Mouse (Mus musculus) layer of hippocampus, postnatal 36 days (tissue): ENCODE data around the gene Snx29. TPM values are rescaled to one million over a fixed set of nuclear protein-coding genes. Genes with fewer than 3 reads are reported as not detected.
A peak's percentile ranks its signal among the peaks of the same experiment; 100 is the strongest.
"Not testable (repeated sequence)": the region's sequence is repeated elsewhere in the genome, so short reads cannot be mapped to it uniquely, and the experiment has no call there.

Experiments used
- DNase-seq, 2 experiments: peaks; one replicate each; pipeline ENCODE4 v3.0.0; 2022
- total RNA-seq, 2 experiments: library from RNA; stranded (reverse); gene quantifications; 2 replicates each; pipeline ENCODE4 v1.2.3; 2021

Snx29 gene
- 10 to 100 TPM; 23.4 to 31.6 TPM for total RNA-seq

DNA sequence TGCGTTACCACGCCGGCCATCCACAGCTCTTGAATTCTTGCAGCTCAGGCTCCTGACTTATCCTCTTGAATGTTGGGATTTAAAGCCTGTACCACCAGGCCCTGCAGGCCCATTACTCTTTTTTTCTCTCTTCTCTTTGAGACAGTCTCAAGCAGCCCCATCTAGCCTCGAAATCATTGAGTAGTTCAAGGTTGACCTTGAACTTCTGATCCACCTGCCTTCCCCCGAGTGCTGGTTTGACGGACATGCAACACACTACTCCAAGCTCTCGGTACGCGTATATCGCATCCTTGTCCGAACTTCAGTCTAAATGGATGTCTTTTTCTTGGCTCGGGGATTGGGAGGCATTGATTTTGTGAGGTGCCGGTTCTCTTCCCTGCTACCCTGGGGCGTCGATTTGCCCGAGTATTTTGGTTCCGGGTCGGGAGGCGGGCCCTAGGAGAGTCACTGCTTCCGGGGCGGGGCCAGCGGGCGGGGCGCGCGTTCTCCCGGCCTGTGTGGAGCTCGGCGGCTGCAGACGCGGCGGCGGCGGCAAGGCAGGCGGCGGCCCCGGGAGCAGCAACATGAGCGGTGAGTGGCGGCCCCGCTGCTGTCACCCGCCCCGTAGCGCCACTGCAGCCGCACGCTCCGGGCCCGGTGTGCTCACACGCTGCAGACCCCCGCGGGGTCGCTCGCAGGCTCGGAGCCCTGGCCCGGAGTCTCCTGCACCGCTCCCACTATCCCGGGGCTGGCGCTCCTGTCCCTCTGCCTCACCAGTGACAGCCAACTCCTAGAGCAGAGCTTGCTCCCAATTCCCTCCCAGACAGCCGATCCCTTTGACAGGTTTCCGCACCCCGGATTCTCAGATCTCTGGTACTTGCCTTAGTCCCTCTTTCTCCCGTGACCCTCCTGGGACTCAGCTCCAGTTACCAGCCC is at the start of gene Snx29:
Gene Snx29 (plus strand): TSS at position 500 of the 915 bp plus-strand sequence.
- peak; percentile 97 to 98 for DNase-seq

DNA sequence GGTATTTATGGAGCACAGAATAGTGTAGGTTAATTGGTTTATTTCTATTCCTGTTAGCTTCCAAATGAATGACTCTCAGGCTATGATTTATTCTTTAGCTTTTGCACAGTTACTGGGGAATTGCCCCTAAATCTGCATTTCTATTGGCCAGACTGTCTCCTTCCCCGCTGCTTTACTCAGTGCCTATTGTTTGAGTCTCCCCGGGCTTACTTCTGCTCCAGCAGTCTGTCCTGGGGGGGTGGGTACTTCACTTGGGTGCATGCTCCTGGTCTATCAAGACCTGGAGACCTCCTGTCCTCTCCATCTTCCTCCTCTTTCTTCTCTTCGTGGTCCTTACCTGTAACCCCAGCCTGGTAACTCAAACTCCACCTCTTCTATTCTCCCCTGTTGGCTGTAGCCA is 45.8 kb upstream of the Snx29 start:
- no peak for DNase-seq

DNA sequence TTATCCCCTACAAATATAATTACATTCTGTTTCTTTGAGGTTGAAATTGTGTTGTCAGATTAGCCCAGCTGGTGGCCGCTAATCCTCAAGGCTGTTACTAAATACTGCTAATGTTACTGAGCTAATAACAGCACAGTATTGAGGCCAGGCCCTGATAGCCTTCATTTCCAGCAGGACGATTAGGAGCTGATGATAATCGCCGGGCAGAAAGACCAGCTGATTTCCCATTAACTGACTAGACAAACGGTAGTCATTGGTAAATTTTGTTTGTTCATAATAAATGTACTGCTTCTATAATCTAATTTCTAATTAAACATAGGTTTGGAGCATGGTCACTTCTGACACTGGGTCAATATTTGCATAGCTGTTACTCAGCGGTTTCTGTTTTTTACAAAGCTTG is 43.9 kb upstream of the Snx29 start:
- DNase-seq: no peak

DNA sequence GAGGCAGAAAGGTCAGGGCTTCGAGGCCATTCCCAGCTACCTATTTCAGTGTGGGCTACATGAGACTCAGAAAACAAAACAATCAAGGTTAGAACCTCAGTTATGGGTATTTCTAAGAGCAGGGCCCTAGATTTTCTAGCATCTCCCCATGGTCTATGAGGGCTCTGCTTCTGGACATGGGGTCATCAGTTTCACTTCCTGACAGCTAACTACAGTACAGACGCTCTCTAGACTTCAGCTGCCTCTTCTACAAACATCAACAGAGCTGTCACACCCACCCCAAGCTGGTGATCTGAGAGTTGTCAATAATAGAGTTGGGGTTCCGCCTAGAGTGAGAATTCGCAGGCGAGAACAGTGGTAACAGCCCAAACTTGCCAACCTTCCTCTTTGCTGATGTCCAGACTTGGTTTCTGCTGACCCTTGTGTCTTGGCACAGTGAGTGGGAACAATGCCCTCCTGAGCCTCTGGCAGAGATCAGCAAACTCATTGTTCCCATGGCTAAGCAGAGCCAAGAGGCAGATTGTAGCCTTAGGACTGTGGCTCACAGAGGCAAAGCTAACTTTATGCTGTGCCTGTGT is 40.0 kb upstream of the Snx29 start:
- DNase-seq: peak; percentile 16 to 20

DNA sequence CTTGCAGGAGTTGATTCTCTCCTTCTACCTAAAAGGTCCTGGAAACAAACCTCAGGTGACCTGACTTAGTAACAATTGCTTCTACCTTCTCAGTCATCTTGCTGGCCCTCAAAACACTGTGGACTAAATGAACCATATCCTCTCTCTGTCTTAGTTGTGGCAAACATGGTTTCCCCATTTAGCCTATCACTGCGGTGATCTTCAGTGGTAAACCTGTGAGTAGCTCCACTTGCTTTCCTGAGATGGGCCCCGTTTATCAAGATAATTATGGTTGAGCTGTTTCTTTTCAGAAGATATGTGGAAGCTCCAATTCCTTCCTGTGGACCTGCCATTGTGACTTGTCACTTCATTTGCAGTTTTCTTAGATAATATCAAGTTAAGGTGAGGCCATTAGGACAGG is 37.8 kb upstream of the Snx29 start:
- DNase-seq: no peak

DNA sequence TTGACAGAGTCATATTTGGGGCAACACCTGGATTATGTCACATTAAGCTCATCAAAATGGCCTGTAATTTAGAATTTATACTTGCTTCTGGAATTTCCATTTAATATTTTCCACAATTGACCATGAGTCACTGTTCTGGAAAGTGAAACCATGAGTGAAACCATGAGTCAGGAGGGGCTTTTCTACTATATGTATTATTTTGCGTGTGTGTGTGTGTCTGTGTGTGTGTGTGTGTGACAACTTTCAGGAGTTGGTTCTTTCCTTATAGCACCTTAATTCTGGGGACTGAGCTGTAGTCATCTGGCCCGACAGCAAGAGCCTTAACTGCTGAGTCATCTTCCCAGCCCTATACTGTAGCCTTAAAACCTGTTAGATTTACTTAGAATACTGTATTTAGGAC is 36.8 kb upstream of the Snx29 start:
- DNase-seq: no peak

DNA sequence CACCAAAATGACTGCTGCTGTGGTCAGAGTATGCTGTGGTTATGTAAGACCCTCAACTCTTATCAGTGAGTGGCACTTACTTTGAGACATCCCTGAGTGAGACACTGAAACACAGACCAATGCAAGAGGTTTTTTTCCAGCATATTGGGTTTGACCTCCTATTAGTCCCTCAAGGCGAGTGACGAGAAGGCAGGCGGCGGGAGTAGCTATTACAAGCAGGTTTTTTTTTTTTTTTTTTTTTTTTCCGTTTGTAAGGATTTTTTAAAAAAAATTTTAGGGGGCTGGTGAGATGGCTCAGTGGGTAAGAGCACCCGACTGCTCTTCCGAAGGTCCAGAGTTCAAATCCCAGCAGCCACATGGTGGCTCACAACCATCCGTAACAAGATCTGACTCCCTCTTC is 33.8 kb upstream of the Snx29 start:
- not testable (repeated sequence) for DNase-seq

DNA sequence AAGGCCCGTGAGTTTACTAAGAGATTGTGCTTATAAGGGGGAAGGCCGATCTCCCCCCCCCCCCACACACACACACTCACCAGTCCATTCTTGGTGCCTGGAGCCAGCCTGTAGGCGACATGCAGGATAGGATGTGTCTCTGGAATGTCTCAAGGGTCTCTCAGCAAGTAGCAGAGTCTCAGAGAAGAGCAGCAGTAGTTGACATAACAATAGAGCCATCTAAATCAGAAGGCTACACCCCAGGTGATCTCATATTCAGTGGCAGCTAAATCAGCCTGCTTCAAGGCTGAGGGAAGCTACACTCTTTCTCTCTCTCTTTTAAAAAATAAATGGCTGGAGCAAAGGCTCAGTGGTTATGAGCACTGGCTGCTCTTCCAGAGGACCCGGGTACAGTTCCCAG is 27.1 kb upstream of the Snx29 start:
- DNase-seq: not testable (repeated sequence)

DNA sequence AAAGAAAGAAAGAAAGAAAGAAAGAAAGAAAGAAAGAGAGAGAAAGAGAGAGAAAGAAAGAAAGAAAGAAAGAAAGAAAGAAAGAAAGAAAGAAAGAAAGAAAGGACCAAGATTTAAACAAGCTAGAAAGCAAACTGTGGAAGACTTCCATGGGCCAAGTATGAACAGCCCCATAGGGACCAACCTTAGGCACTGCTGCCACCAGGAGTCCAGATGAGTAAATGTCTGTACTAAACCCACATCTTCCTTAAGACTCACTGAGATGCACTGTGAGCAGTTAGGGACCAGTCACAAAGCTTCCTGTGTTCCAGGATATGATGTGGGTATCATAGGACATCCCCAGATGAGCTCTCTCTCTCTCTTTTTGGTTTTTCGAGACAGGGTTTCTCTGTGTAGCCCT is 25.0 kb upstream of the Snx29 start:
- DNase-seq: not testable (repeated sequence)

DNA sequence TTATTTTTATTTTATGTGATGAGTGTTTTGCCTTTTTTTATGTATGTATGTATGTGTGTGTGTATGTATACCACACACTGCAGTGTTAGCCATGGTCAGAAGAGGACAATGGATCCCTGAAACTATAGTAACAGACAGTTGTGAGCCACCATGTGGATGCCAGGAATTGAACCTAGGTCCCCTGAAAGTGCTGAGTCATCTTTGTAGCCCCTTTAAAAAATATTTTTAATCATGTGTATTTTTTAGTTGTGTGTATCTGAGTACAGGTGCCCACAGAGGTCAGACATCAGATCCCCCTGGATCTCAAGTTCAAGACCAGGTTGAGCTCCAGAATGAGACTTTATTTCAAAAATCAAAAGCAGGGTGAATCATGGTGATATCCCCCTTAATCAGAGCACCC is 19.0 kb upstream of the Snx29 start:
- DNase-seq: no peak

DNA sequence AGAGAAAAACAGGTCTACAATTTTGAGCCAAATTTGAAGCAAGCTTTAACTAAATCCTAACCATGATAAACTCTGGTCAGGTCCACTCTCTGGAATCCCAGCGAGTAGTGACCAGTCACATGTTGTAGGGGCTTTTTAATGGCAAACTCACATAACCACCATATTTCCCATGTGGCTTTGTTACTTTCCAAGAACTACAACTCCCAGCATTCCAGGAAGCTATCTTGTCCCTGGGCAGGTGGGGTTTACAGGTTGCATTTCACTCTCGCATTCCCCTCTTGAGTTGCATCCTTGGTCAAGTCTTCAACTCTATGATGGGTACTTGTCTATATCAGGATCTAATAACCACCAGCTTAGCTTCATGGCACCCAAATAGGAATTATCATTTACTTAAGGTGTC is 17.2 kb upstream of the Snx29 start:
- DNase-seq: no peak

DNA sequence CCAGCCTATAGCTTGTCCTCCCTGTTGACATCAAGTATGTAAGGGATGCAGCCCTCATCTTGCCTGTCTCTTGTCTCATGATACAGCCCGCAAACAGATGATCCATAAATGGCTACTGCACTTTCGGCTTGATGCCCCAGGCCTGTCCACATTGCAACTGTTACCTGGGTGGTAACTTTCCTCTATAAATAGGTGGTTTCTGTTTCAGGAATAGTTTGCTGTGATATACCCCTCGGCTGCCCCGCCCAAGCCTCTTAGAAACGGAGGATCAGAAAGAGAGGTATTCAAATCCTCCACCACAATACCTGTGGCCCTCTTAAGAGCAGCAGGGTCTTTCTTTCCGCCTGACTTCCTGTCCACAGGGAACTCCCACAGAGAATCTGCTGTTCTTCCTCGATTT is 9.2 kb upstream of the Snx29 start, which contains the start of gene Tnfrsf17:
Gene Tnfrsf17 (plus strand): TSS at position 301 of the 400 bp plus-strand sequence.
- no peak for DNase-seq

DNA sequence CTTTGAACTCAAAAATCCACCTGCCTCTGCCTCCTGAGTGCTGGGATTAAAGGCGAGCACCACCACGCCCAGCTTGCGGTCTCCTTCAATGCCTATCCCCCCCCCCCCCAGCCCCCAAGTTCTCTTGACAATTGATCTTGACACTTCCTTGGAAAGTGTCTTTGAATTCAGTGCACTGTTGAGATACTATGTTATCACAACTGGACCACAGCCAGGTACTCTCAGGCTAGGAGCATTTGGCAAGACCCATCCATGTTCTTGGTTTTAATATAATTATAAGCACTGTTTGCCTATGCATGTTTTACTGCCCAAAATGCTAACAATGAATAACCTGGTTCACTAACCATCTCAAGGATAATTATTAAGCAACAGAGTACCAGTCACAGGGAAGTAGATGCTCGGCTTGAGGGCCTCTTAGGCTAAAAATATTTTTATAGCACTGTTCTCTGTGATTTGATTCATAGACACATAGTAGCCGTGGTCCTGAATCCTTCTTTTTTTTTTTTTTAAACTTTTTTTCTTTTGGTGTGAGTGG is 6.9 kb upstream of the Snx29 start:
- DNase-seq: no peak

DNA sequence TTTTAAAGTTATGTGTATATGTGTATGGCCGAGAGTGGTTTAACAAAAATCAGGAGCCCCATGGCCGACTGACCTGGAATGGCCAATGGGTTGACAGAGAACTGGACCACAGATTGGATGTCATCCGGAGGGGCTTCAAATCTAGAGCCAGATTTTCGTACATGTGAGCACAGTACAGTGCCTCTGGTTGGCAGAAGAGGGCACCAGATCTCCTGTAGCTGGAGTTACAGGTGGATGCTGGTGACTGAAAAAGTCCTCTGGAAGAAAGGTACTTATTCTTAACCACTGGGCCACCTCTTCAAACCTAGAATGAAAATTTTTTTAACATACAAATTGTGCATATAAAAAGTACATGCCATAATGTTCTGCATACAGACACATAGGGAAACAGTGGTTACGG is 6.0 kb upstream of the Snx29 start:
- DNase-seq: no peak

DNA sequence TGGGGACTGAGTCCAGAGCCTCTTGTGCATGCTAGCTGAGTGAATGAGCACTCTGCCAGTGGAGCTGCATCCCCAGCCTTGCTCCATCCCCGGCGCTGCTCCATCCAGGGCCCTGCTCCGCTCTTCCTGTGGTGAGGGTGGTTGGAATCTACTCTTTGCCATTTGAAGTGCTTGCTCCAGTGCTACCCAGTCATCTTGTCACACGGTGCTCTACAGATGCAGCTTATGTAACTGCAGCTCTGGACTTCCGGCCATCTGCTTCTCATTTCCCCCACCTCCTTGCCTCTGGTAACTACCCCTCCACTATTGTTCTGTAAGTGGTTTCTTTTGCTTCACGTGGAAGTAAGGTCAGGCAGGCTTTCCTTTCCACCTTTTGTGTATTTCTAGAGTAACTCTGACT is 5.4 kb upstream of the Snx29 start:
- no peak for DNase-seq

DNA sequence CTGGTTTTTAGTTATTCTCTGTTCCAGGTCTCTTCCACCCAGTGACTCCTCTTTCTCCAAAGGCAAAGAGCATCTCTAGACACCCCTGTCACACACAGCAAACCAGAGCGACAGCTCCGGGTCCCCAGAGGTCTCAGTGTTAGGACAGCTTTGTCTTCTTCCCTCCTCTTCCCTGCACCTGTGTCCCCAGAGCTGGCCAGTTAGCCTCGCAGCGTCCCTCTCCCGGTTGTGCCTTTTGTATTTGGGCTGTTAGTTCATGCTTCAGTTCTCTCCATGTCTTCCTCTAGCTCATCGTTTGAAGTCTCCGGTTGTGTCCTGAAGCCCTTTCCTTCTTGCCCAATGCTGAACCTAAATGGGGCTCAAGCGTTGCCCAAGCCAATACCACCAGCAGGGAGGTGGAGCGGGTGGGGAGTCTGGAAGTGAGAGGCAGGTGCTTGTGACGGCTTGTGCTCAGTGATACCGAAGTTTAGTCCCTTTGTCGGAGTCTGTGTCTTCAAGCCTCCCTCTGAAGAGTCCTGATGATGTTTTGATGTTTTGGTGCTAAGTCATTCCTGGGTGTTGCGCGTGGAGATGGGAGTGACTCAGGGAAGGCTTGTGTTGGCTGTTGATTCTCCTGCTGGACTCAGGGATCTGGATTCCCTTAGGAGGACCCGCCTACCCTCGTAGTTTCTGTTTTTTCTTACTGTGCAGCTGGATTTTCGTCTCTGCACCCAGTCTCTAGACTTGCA is 780 bp downstream of the Snx29 start:
- peak; percentile 7 to 9 for DNase-seq

DNA sequence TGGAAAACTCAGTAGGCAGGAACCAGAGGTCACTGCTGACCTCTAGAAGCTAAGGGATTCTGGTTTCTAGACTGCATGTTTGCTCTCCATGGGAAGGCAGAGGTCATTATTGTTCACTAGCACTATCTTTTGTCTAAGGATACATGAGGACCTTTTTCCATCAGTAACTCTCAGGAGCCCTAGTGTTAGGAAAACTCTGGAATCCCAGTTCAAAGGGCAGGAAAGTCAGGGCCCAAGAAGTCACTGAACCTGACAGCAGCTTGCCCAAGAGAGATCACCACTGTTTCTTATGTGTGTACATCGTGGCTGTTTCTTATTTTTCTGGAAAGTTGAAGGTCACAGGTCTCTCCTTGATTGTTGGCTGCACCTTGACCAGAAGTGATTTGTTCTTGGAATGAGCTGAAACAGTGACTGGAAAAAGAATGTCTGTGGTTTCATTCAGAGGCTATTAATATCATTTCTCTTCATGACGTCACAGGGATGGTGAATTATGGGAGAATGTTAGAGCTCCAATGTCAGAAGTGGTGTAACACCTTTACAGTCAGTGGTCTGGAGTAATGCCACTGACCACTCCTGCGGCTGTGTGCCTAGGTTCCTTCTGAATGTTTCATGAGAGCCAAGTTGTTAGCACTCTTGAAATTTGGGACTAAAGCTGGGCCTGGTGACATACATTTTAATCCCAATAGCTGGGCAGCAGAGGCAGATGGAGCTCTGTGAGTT is 7.5 kb downstream of the Snx29 start:
- DNase-seq: no peak

DNA sequence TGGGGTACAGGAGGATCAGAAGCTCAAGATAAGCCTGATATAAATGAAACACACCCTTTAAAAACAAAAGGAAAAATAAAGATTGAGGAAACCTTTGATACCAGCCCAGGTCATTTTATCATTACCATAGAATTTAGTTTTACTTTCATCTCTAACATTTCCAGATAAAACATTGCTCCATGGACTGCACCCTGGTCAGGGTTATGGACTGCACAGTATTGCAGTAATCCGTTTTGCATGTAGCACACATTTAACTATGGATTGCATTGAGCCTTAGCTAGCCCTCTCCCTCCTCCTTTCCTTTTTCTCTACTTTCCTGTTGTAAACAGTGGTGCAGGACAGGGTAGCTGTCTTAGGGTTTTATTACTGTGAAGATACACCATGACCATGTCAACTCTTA is 8.3 kb downstream of the Snx29 start:
- DNase-seq: no peak

DNA sequence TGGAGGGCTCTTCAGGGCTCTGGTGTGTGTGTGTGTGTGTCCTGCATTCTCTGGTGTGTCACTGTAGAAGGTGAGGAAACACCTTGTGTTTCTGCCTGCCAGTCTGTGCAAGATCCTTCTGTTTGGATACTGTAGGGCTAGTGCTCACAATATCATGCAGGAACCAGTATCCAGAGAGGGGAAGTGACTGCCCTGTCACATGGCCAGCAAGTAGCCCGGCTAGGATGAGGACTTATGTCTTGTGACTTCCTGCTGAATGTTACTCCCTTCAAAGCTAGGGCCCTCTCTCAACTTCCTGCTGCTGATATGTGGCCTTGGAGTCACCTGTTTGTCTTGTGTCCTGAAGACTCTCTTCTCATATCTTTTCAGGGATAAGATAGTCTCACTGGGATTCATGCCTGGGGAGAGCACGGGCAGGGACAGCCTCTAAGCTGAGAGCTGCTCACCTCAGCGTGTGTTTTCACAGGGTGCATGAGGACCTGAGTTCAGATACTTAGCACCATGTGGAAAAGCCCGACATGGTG is 20.6 kb downstream of the Snx29 start:
- no peak for DNase-seq

DNA sequence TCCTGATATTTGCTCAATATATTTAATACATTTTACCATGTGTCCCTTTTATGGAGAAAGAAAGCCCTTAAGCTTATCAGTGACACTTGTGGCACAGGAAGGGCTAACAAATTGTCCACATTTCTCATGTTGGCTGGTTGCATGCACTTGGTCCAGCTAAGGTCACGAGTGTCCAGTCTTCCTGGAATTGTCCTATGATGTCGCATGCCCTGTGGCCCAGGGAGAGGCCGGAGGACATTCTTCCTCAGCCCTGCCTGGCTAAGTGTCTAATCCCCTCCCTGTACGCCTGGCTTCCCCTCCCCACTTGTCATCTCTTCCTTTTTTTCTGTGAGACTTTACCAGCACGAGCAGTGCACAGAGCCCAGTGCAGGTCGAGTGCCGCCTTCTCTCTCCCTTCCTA is 29.2 kb downstream of the Snx29 start:
- no peak for DNase-seq

DNA sequence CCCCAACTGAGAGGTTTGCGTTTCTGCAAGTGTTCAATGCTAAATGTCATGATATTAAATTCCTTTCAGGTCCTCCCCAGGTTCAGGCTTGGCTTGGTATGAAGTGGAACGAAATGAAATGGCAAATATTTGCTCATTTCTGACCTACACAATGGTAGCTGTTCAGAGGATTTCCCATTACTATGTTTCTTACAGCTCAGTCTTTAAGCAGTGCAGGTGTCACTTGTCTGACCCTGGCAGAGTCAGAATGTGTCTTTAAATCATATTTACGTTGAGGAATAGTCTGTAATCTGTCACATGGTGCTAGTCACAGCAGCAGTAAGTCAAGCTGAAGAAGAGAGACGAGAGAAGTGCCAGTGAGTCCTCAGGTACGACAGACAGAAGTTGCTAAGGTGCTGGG is 36.5 kb downstream of the Snx29 start:
- no peak for DNase-seq

DNA sequence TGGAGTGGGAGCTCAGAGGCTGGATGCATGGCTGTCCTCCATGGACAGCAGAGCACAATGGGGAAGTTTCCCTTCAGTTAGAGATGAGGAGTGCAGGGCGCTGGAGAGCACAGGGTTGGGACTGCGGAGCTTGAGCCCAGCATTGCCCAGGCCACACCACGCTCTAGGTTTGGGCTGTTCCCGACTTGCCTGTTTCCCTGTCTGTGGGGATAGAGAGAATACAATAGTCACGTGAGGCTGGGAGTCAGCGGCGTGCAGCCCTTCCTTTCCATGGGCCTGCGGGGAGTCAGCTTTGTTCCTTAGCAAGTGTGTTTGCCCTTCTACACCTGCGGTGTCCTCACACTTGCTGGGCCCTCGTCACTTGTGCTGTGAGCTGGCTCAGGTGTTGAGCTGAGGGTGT is 37.2 kb downstream of the Snx29 start:
- no peak for DNase-seq
